Mouse (Mus musculus) heart, adult 2 months (tissue): Measurements from ENCODE around the gene Acsm5.

Experiments used
- CTCF ChIP-seq: fragments of 200-600 bp; IDR thresholded peaks from 2 replicates; pipeline ENCODE4 v1.8.1; 2022; ENCODE audit warnings: antibody characterized with exemption, mild to moderate bottlenecking, moderate library complexity
- EP300 ChIP-seq: fragments of 200-500 bp; IDR thresholded peaks from 2 replicates; pipeline ENCODE4 v1.6.1; 2011; ENCODE audit warnings: low read depth, low read length, control low read depth; ENCODE audit not compliant: insufficient read depth
- POLR2A ChIP-seq: fragments of 200-500 bp; IDR thresholded peaks from 2 replicates; pipeline ENCODE4 v1.6.1; 2011; ENCODE audit warnings: mild to moderate bottlenecking, low read depth, low read length, control low read depth; ENCODE audit not compliant: insufficient read depth

- TF ChIP-seq CTCF = no peak
- no peak for TF ChIP-seq POLR2A
- TF ChIP-seq EP300 = no peak
These were observed 15.1 kb downstream of the Acsm5 start for GRCm38 (mm10) chr7:119534389-119534788.
